Mouse (Mus musculus): ENCODE results near the gene Zbtb20. TPM values are rescaled to one million over a fixed set of nuclear protein-coding genes. Genes with fewer than 3 reads are reported as not detected.

Gene Zbtb20
- polyA plus RNA-seq, 1 experiment, result 13.7 TPM

DNA sequence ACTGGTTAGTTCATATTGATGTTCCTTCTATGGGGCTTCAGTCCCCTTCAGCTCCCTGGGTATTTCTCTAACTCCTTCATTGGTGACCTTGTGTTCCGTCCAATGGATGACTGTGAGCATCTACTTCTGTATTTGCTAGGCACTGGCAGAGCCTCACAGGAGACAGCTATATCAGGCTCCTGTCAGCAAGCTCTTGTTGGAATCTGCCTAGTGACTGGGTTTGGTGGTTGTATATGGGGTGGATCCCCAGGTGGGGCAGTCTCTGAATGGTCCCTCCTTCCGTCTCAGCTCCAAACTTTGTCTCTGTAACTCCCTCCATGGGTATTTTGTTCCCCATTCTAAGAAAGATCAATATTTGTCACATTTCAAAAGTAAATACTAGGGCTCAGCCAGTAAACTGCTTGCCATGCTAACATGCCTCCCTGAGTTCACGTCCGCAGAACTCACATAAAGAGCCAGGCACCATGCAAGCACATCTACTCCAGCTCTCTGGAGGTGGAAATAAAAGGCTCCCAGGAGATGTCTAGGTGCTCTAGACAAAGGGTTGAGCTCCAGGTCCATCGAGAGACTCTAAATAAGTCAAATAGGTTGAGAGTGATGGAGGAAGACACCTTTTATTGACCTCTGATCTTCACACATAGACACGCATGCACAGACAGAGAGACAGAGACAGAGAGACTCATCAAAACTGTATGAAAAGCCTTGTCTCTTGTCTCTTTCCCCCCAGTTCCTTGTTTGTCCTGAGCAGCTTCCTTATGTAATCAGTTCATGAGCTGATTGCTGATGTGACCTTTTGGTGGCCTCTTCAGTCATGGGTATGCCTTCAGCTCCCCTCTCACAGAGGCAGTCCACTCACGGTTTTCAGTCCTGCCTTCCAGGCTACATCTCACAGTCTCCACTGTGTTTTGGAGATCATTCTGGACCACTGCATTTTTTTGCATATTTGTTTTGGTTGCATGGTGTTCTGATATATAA lies 504.0 kb downstream of the Zbtb20 start:
- TF ChIP-seq POLR2A (IDR thresholded peaks at IDR 0.05; ENCODE audit: low read depth, low read length) (no peak), CTCF (IDR thresholded peaks at IDR 0.05; ENCODE audit: borderline replicate concordance, insufficient read depth, low read length) (no peak)
- Histone ChIP-seq H3K4me1 (ENCODE audit: control insufficient read depth, insufficient read depth, low read length) (no peaks in the 10 kb centered on the region), H3K27ac (ENCODE audit: insufficient read depth, low read length) (no peak overlapping the region), H3K4me3 (ENCODE audit: insufficient read depth, low read length) (no peak overlapping the region)

DNA sequence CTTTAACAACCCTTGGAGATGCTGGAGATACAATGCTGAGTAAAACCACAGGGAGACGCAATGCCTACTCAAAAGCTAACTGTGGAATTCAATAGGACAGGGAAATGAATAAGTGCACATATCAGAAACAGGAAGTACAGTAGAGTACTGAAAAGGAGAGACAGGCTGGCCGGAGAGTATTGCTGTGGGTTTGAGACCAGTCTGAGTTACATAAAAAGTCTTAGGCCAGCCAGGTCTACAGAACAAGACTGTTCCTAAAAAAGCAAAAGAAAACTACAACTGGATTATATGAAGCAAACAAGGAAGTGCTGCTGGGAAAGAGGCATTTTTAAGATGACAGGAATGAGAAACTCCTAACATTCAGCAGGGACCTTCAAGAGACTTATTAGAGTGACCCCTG lies 505.5 kb downstream of the Zbtb20 start:
- H3K27ac ChIP-seq (ENCODE audit: insufficient read depth, low read length), result no peak overlapping the region

DNA sequence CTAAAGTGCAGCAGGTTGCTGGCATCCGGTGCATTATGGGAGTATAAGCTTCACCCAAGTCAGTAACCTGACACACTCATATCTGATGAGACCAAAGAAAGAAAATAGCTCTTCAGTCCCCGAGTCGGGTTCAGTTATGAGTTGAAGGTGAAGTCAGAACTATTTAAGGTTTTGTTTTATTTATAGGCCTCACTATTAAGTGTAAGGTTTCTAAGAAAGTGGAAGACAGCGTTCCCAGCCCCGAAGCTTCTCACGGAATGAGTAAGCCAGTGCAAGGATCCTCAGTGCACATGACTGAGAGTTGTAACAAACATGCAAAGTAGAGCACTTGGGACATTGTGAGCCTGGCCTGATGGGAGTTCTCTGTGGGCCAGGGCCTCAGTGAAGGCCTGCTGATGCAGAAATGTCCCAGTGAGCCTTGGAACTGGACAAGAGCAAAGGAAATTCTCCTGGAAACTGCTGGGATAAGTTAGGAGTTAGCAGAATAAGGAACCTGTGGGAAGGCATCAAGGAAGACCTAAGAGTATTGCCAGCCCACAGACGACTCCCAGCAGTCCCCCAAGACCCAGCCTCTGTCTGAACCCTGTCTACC lies 507.6 kb downstream of the Zbtb20 start:
- TF ChIP-seq POLR2A (IDR thresholded peaks at IDR 0.05; ENCODE audit: low read depth, low read length) (no peak), CTCF (IDR thresholded peaks at IDR 0.05; ENCODE audit: borderline replicate concordance, insufficient read depth, low read length) (no peak)
- no peaks in the 10 kb centered on the region for H3K4me1 ChIP-seq (ENCODE audit: control insufficient read depth, insufficient read depth, low read length)
- no peak overlapping the region for H3K27ac ChIP-seq (ENCODE audit: insufficient read depth, low read length)
- no peak overlapping the region for H3K4me3 ChIP-seq (ENCODE audit: insufficient read depth, low read length)

More for the DNA sequence above, 505.5 kb downstream of the Zbtb20 start:
- Histone ChIP-seq H3K4me3 (ENCODE audit: insufficient read depth, low read length) (no peak overlapping the region), H3K4me1 (ENCODE audit: control insufficient read depth, insufficient read depth, low read length) (no peaks in the 10 kb centered on the region)
- TF ChIP-seq CTCF (IDR thresholded peaks at IDR 0.05; ENCODE audit: borderline replicate concordance, insufficient read depth, low read length), result no peak
- TF ChIP-seq POLR2A (IDR thresholded peaks at IDR 0.05; ENCODE audit: low read depth, low read length), result no peak

DNA sequence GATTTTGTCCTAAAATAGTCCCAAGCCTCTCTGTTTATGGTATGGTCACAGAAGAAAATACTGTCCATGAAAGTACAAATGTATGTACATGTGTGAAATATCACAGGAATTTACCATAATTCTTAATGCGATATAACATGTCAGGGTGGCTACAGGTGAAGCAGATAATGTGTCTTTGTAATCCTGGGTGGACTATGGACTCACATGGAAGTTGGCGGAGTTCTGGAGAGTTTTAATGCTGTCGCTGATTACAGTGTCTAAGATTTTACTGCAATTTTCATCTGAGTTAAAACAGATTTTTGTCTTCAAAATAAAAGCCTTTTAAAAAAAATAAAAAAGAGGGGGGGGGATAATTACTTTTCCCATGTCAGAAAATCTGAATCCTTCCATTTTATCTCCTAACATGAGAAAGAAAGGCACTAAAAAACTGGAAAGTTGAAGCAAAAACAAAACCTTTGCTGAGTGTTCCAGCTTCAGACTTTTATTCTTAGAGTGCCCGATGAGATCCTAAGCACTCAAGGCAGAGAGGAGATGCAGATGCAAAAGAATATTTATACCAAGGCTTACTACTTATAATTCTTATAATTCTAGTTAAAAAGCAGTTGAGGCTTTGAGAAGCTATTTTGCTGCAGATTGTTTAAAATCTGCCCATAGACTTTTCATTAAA lies 509.4 kb downstream of the Zbtb20 start:
- Histone ChIP-seq H3K4me3 (ENCODE audit: insufficient read depth, low read length) (no peak overlapping the region), H3K27ac (ENCODE audit: insufficient read depth, low read length) (no peak overlapping the region), H3K4me1 (ENCODE audit: control insufficient read depth, insufficient read depth, low read length) (no peaks in the 10 kb centered on the region)
- TF ChIP-seq CTCF (IDR thresholded peaks at IDR 0.05; ENCODE audit: borderline replicate concordance, insufficient read depth, low read length) (no peak), POLR2A (IDR thresholded peaks at IDR 0.05; ENCODE audit: low read depth, low read length) (no peak)

DNA sequence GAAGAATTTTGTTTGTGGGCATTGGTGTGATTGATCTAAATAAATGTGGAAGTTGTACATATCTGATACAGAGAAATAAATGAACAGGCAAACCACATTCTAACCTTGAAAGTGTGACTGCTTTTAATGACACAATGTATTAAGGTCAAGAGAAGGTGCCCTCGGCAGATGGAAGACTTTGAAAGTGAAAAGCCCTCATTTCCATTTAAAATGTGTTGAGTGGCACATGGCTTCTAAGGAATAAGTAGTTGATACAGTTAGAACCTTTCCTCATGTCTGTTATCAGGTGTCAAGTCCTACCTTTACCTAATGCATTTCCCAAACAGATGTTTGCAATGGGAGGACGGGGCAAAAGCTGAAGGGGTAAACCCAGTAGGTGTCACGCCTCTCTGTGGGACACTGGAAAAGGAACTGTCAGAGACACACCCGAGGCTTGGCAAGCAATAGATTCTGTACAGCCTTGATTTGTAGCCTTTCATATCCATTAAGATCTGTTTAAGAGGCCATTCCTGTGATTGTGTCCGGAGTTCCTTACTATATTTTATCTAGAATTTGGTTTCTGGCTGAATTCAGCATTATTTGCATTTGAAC lies 510.0 kb downstream of the Zbtb20 start:
- H3K27ac ChIP-seq (ENCODE audit: insufficient read depth, low read length), result no peak overlapping the region
- no peaks in the 10 kb centered on the region for H3K4me1 ChIP-seq (ENCODE audit: control insufficient read depth, insufficient read depth, low read length)
- TF ChIP-seq POLR2A (IDR thresholded peaks at IDR 0.05; ENCODE audit: low read depth, low read length) (no peak), CTCF (IDR thresholded peaks at IDR 0.05; ENCODE audit: borderline replicate concordance, insufficient read depth, low read length) (no peak)
- H3K4me3 ChIP-seq (ENCODE audit: insufficient read depth, low read length), result no peak overlapping the region

DNA sequence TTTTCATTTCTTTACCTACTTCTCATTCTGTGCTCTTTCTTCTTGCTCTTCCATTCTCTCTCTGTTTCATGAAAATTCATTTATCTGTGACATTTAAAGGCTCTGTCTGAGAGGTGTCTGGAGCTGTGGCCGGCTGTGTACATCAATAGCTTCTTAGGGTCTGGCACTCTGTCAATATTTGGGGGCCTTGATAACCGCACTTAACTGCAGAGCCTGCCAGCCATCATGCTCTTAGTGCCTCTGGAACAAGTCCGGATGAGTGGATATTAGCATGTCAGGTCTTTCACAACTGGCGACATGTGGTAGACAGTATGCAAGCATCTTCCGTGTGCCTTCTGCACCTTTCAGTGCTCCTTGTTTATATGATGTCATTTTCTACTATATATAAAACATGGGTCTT lies 510.7 kb downstream of the Zbtb20 start:
- H3K4me3 ChIP-seq (ENCODE audit: insufficient read depth, low read length), result no peak overlapping the region
- H3K27ac ChIP-seq (ENCODE audit: insufficient read depth, low read length), result no peak overlapping the region
- TF ChIP-seq CTCF (IDR thresholded peaks at IDR 0.05; ENCODE audit: borderline replicate concordance, insufficient read depth, low read length), result no peak
- TF ChIP-seq POLR2A (IDR thresholded peaks at IDR 0.05; ENCODE audit: low read depth, low read length), result no peak
- H3K4me1 ChIP-seq (ENCODE audit: control insufficient read depth, insufficient read depth, low read length), result no peaks in the 10 kb centered on the region

DNA sequence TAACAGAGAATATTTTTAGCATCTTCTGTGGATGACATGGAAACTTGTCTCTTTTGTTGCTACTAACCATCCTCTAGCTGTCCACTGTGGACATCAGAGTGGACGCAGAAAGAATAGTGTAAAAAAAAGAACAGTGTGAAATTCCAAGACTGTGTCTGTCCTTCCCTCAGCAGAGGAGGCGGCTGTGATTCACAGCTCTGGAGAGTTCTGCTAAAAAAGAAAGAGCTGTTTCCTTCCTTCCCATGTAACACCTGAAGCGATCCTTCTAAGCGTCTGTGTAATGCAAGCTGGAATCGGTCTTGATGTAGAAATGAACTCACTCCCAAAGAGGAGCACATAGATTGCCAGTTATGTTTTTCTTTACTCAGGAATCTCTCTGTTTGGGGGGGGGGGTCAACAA lies 512.7 kb downstream of the Zbtb20 start:
- Histone ChIP-seq H3K4me1 (ENCODE audit: control insufficient read depth, insufficient read depth, low read length) (no peaks in the 10 kb centered on the region; the same call in 1 of the 2 replicates), H3K4me3 (ENCODE audit: insufficient read depth, low read length) (no peak overlapping the region), H3K27ac (ENCODE audit: insufficient read depth, low read length) (no peak overlapping the region)
- TF ChIP-seq POLR2A (IDR thresholded peaks at IDR 0.05; ENCODE audit: low read depth, low read length) (no peak), CTCF (IDR thresholded peaks at IDR 0.05; ENCODE audit: borderline replicate concordance, insufficient read depth, low read length) (no peak)

DNA sequence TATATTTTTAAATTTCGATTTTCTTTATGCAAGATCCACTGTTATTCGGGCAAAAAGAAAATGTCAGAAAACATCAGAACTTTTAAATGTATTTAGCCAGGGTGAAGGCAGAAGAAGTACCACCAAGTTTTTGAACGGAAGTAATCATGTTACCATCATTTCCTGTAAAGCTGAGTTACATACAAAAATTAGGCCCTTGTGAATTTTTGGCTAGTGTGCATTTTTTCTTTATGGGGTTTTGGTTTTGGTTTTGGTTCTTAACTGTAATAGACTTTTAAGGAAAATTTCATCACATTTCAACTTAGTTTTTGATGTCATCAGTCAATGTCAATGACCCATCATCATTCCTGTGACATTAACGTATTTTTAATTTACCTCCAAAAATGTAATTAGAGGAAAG lies 514.7 kb downstream of the Zbtb20 start:
- H3K27ac ChIP-seq (ENCODE audit: insufficient read depth, low read length), result no peak overlapping the region
- TF ChIP-seq CTCF (IDR thresholded peaks at IDR 0.05; ENCODE audit: borderline replicate concordance, insufficient read depth, low read length), result no peak
- no peak for TF ChIP-seq POLR2A (IDR thresholded peaks at IDR 0.05; ENCODE audit: low read depth, low read length)
- H3K4me1 ChIP-seq (ENCODE audit: control insufficient read depth, insufficient read depth, low read length), result no peaks in the 10 kb centered on the region; the same call in 1 of the 2 replicates
- no peak overlapping the region for H3K4me3 ChIP-seq (ENCODE audit: insufficient read depth, low read length)

DNA sequence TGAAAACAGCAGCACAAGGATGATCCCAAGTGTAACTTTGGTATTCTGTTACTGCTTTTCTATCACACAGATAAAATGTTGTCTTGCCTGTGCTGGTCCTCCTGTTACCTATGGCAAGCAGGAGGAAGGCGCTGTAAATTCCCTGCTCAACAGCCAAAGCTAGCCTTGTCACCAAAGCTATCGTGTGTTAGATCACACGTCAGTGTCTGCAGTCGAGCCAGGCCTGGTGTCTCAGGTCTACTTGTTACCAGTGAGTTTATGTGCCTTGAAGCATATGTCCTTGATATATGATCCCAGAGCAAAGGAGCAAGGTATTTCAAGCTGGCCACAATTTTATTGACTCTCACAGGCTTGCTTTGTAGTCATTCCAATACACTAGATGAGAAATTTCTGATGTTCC lies 517.7 kb downstream of the Zbtb20 start:
- no peak overlapping the region for H3K4me3 ChIP-seq (ENCODE audit: insufficient read depth, low read length)
- H3K27ac ChIP-seq (ENCODE audit: insufficient read depth, low read length), result no peak overlapping the region
- TF ChIP-seq POLR2A (IDR thresholded peaks at IDR 0.05; ENCODE audit: low read depth, low read length) (no peak), CTCF (IDR thresholded peaks at IDR 0.05; ENCODE audit: borderline replicate concordance, insufficient read depth, low read length) (no peak)
- no peaks in the 10 kb centered on the region; the same call in 1 of the 2 replicates for H3K4me1 ChIP-seq (ENCODE audit: control insufficient read depth, insufficient read depth, low read length)
